Mouse (Mus musculus): ENCODE measurements at regions not wholly inside any gene's neighbourhood (a gene's known extent, or its start where the extent isn't known, plus 50 kb on each side); places are given as distances from the start of the nearest gene placed in this dataset.
"Not testable (repeated sequence)": the region's sequence is repeated elsewhere in the genome, so short reads cannot be mapped to it uniquely, and the experiment has no call there.

GRCm38 (mm10) chr16:76958597-76959392 is 54.7 kb upstream of the Usp25 start:
- Histone ChIP-seq H3K36me3 (no peaks in the 10 kb centered on the region), H3K9me3 (replicated peaks) (no peaks in the 10 kb centered on the region), H3K4me3 (replicated peaks) (no peak overlapping the region), H3K4me2 (replicated peaks) (no peak overlapping the region), H3K9ac (no peak overlapping the region), H3K27ac (replicated peaks) (0 out of 2 replicates have a peak overlapping the region, but pooled peaks have one; percentile 31), H3K4me1 (no peaks in the 10 kb centered on the region), H3K27me3 (no peaks in the 10 kb centered on the region)
- ATAC-seq (ENCODE audit: insufficient number of reproducible peaks, low FRiP score, low TSS enrichment, low read depth), result 0 out of 2 replicates have a peak, but pooled peaks have one; percentile 47
- 48% methylated on average over 7 of the region's 7 CpGs for WGBS

GRCm38 (mm10) chr16:76957491-76957890 is 56.0 kb upstream of the Usp25 start:
- H3K4me1 ChIP-seq, result no peaks in the 10 kb centered on the region
- no peaks in the 10 kb centered on the region for H3K9me3 ChIP-seq (replicated peaks)
- H3K27ac ChIP-seq (replicated peaks), result no peak overlapping the region
- H3K9ac ChIP-seq, result no peak overlapping the region
- H3K4me3 ChIP-seq (replicated peaks), result no peak overlapping the region
- H3K36me3 ChIP-seq, result no peaks in the 10 kb centered on the region
- ATAC-seq (ENCODE audit: insufficient number of reproducible peaks, low FRiP score, low TSS enrichment, low read depth), result no peak
- no peak overlapping the region for H3K4me2 ChIP-seq (replicated peaks)
- 58% methylated on average over 3 of the region's 3 CpGs for WGBS
- no peaks in the 10 kb centered on the region for H3K27me3 ChIP-seq

- H3K4me2 ChIP-seq (replicated peaks), result no peak overlapping the region
- ATAC-seq (ENCODE audit: insufficient number of reproducible peaks, low FRiP score, low TSS enrichment, low read depth), result no peak
- no peak overlapping the region for H3K9ac ChIP-seq
- H3K9me3 ChIP-seq (replicated peaks), result no peaks in the 10 kb centered on the region
- no peaks in the 10 kb centered on the region for H3K27me3 ChIP-seq
- no peak overlapping the region for H3K27ac ChIP-seq (replicated peaks)
- no peak overlapping the region for H3K4me3 ChIP-seq (replicated peaks)
- H3K4me1 ChIP-seq, result no peaks in the 10 kb centered on the region
- 69% methylated on average over 7 of the region's 7 CpGs for WGBS
- no peaks in the 10 kb centered on the region for H3K36me3 ChIP-seq
Observed at GRCm38 (mm10) chr16:76957090-76957489, 56.4 kb upstream of the Usp25 start.

- H3K9me3 ChIP-seq (replicated peaks), result no peaks in the 10 kb centered on the region
- H3K27ac ChIP-seq (replicated peaks), result no peak overlapping the region
- H3K4me1 ChIP-seq, result no peaks in the 10 kb centered on the region
- H3K9ac ChIP-seq, result no peak overlapping the region
- H3K4me3 ChIP-seq (replicated peaks), result no peak overlapping the region
- H3K4me2 ChIP-seq (replicated peaks), result no peak overlapping the region
- 56% methylated on average over 10 of the region's 10 CpGs for WGBS
- no peaks in the 10 kb centered on the region for H3K36me3 ChIP-seq
- no peaks in the 10 kb centered on the region for H3K27me3 ChIP-seq
- no peak for ATAC-seq (ENCODE audit: insufficient number of reproducible peaks, low FRiP score, low TSS enrichment, low read depth)
Observed at GRCm38 (mm10) chr16:76950836-76951486, 62.5 kb upstream of the Usp25 start.

GRCm38 (mm10) chr16:76947011-76947410 is 66.5 kb upstream of the Usp25 start:
- ATAC-seq (ENCODE audit: insufficient number of reproducible peaks, low FRiP score, low TSS enrichment, low read depth), result no peak
- no peaks in the 10 kb centered on the region for H3K4me1 ChIP-seq
- WGBS, result 72% methylated on average over 5 of the region's 5 CpGs

GRCm38 (mm10) chr16:76938128-76938527 is 75.4 kb upstream of the Usp25 start:
- Histone ChIP-seq H3K4me1 (no peaks in the 10 kb centered on the region), H3K4me2 (replicated peaks) (no peak overlapping the region), H3K27ac (replicated peaks) (no peak overlapping the region), H3K36me3 (no peaks in the 10 kb centered on the region), H3K9me3 (replicated peaks) (no peaks in the 10 kb centered on the region), H3K9ac (no peak overlapping the region), H3K27me3 (no peaks in the 10 kb centered on the region), H3K4me3 (replicated peaks) (no peak overlapping the region)
- ATAC-seq (ENCODE audit: insufficient number of reproducible peaks, low FRiP score, low TSS enrichment, low read depth), result no peak
- 51% methylated on average over 2 of the region's 2 CpGs for WGBS

More at GRCm38 (mm10) chr16:76947011-76947410, 66.5 kb upstream of the Usp25 start:
- Histone ChIP-seq H3K27me3 (no peaks in the 10 kb centered on the region), H3K4me3 (replicated peaks) (no peak overlapping the region), H3K36me3 (no peaks in the 10 kb centered on the region), H3K9ac (no peak overlapping the region), H3K9me3 (replicated peaks) (no peaks in the 10 kb centered on the region), H3K4me2 (replicated peaks) (no peak overlapping the region), H3K27ac (replicated peaks) (no peak overlapping the region)

GRCm38 (mm10) chr16:76927901-76928300 is 85.6 kb upstream of the Usp25 start:
- Histone ChIP-seq H3K36me3 (no peaks in the 10 kb centered on the region), H3K9me3 (replicated peaks) (no peaks in the 10 kb centered on the region), H3K9ac (no peak overlapping the region), H3K4me2 (replicated peaks) (no peak overlapping the region), H3K4me1 (no peaks in the 10 kb centered on the region), H3K4me3 (replicated peaks) (no peak overlapping the region), H3K27me3 (no peaks in the 10 kb centered on the region), H3K27ac (replicated peaks) (no peak overlapping the region)
- 64% methylated on average over 6 of the region's 6 CpGs for WGBS
- ATAC-seq (ENCODE audit: insufficient number of reproducible peaks, low FRiP score, low TSS enrichment, low read depth), result no peak

GRCm38 (mm10) chr16:76920137-76920536 is 93.4 kb upstream of the Usp25 start:
- H3K27ac ChIP-seq (replicated peaks); H3K4me1 ChIP-seq; H3K4me3 ChIP-seq (replicated peaks); H3K27me3 ChIP-seq; H3K9ac ChIP-seq; H3K36me3 ChIP-seq; ATAC-seq (ENCODE audit: insufficient number of reproducible peaks, low FRiP score, low TSS enrichment, low read depth); H3K4me2 ChIP-seq (replicated peaks); H3K9me3 ChIP-seq (replicated peaks): not testable (repeated sequence)
- WGBS, result 87% methylated on average over 11 of the region's 11 CpGs

GRCm38 (mm10) chr16:76918598-76918997 is 94.9 kb upstream of the Usp25 start:
- no peaks in the 10 kb centered on the region for H3K27me3 ChIP-seq
- H3K4me3 ChIP-seq (replicated peaks), result no peak overlapping the region
- H3K4me2 ChIP-seq (replicated peaks), result no peak overlapping the region
- WGBS, result 79% methylated on average over 2 of the region's 2 CpGs
- no peaks in the 10 kb centered on the region for H3K9me3 ChIP-seq (replicated peaks)
- no peak overlapping the region for H3K9ac ChIP-seq
- H3K36me3 ChIP-seq, result no peaks in the 10 kb centered on the region
- no peaks in the 10 kb centered on the region for H3K4me1 ChIP-seq
- ATAC-seq (ENCODE audit: insufficient number of reproducible peaks, low FRiP score, low TSS enrichment, low read depth), result no peak
- no peak overlapping the region for H3K27ac ChIP-seq (replicated peaks)

- no peak for ATAC-seq (ENCODE audit: insufficient number of reproducible peaks, low FRiP score, low TSS enrichment, low read depth)
- no peaks in the 10 kb centered on the region for H3K36me3 ChIP-seq
- no peaks in the 10 kb centered on the region for H3K4me1 ChIP-seq
- H3K27me3 ChIP-seq, result no peaks in the 10 kb centered on the region
- H3K9ac ChIP-seq, result no peak overlapping the region
- H3K9me3 ChIP-seq (replicated peaks), result no peaks in the 10 kb centered on the region
- WGBS, result 33% methylated on average over 1 of the region's 1 CpGs
- H3K27ac ChIP-seq (replicated peaks), result no peak overlapping the region
- no peak overlapping the region for H3K4me2 ChIP-seq (replicated peaks)
- H3K4me3 ChIP-seq (replicated peaks), result no peak overlapping the region
Observed at GRCm38 (mm10) chr16:76914311-76914710, 99.2 kb upstream of the Usp25 start.

GRCm38 (mm10) chr16:76905205-76905996 is 108.1 kb upstream of the Usp25 start:
- no peaks in the 10 kb centered on the region for H3K4me1 ChIP-seq
- 65% methylated on average over 11 of the region's 11 CpGs for WGBS
- ATAC-seq (ENCODE audit: insufficient number of reproducible peaks, low FRiP score, low TSS enrichment, low read depth), result 0 out of 2 replicates have a peak, but pooled peaks have one; percentile 24

More at GRCm38 (mm10) chr16:76905205-76905996, 108.1 kb upstream of the Usp25 start:
- H3K36me3 ChIP-seq, result no peaks in the 10 kb centered on the region
- no peak overlapping the region for H3K4me3 ChIP-seq (replicated peaks)
- no peak overlapping the region for H3K4me2 ChIP-seq (replicated peaks)
- no peak overlapping the region for H3K9ac ChIP-seq
- H3K9me3 ChIP-seq (replicated peaks), result no peaks in the 10 kb centered on the region
- no peak overlapping the region for H3K27ac ChIP-seq (replicated peaks)
- H3K27me3 ChIP-seq, result no peaks in the 10 kb centered on the region

Measured in embryonic facial prominence, embryonic 15.5 days (tissue).